Mouse (Mus musculus) mesoderm, embryonic 11.5 days (tissue): ENCODE measurements around the gene Pik3c2a.
A peak's percentile ranks its signal among the peaks of the same experiment; 100 is the strongest.

Experiments used
- DNase-seq: peaks from one replicate; pipeline ENCODE4 v3.0.0-alpha.2; 2012; ENCODE audit warnings: low read depth, low spot score

Pik3c2a gene

DNA sequence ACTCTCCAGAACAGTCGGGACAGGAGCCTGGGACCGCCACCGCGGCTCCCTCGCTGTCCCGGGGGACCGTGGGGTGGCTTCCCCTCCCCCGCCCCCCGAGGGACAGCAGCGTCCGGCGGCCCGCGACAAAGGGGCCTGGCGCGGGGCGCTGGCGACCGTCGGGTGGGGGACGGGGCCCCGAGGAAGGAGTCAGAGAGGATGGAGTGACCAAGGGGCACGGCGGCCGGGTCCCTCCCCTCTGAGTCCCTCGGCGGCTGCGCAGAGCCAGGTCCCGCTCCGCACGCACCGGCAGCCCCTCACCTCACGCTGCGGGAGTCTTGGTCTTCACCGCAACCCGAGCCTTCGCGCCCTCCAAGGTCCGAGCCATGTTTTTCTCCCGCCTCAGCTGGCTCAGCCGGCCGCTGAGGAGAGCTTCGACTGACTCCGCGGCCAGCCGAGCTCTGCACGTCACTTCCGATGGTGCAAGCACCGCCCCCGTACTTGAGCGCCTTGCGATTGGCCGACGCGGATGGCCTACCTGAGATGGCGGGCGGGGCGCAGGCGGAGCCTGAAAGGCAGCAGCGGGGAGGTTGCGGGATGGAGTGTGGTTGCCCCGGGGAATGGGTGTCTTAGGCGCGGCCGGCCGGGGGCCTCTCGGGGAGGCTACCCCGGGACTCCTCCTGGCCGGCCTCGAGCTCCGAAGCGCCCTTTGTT, at the start of gene Pik3c2a:
Gene Pik3c2a, minus strand, starts transcription at position 446 of the 693 bp plus-strand sequence.
- DNase-seq: peak; percentile 97

DNA sequence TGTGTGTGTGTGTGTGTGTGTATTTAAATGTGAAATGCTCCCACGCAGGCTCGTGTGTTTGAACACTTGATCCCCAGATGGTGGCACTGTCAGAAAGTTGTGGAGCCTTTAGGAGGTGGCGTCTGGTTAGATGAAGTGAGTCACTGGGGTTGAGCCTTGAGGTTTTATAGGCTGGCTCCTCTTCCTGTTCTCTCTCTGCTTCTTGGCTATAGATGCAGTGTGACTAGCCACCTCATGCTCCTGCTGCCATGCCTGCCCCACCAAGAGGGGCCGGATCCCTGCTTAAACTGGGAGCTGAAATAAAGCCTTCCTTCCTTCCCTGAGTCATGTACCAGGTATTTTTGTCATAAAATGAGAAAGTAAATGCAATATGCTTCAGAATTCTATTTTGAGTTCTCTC, 47.9 kb upstream of the Pik3c2a start:
- no peak for DNase-seq

DNA sequence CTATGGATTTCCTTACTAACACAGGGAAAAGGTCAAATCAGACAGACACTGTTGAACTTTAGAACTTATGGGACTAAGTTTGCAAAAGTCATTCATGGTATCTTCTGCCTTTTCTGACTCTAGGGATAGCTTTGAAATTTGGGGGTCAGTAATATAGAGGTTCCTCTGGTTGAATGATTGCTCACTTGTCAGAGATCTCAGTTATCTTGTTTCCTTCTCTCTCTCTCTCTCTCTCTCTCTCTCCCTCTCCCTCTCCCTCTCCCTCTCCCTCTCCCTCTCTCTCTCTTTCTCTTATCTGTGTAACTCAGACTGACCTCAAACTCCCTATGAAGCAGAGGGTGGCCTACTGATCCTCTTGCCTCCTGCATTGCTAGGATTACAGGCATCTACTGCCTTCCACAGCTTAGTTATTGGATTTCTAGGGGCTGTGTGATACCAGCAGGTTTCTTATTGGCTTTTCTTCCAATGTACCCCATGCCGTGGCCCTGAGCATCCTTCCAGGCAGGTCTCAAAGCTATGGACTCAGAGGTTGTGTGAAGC, 41.9 kb upstream of the Pik3c2a start:
- no peak for DNase-seq

DNA sequence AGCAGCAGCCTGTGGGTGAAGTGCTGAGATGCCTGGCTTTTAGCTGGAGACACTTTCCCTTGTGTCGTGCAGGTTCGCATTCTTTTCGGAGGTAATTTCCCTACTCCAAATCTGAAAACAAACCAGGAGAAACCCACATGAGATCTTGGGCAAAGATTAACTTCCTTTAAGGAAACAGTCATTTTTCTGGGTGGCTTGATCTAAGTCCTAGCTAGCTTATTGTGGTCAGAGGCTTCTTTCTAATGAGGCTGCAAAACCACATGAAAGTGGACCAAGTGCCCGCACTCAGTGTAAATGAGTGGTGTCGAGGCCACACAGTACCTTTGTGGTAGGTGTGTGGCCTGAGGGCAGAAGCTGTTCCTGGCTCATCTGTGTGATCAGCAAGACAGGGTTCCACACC, 41.0 kb upstream of the Pik3c2a start:
- no peak for DNase-seq

DNA sequence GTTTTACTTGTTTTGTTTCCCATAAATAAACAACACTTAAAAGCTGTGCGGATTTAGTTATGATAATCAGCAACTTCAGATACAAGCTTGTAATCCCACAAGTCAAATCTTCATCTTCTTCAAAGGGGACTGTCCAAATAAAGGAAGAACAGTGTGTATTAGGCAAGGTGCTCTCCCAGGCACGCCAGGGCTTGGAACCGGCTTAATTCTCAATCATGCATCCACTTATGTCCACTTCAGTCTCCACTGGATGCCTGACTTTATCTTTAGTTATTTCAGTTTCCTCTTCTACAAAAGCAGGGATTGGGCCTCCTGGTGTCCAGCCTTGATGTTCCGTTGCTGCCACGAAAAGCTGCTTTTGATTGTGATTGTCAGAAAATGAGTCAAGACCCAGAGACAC, 40.5 kb upstream of the Pik3c2a start:
- no peak for DNase-seq

DNA sequence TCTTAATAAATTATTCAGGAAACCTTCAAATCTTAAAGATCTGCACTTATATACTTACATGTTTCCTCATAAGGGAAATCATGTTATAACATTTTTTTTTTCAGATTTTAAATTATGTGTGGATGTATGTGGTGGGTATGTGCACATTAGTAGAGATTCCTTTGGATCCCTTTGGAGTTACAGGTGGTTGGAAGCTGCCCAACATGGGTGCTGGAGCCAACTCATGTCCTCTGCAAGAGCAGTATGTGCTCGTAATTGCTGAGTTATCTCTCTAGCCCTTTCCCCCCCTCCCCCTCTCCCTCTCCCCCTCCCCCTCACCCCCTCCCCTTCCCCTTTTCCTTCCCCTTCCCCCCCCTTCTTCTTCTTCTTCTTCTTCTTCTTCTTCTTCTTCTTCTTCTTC, 39.9 kb upstream of the Pik3c2a start:
- DNase-seq: no peak

DNA sequence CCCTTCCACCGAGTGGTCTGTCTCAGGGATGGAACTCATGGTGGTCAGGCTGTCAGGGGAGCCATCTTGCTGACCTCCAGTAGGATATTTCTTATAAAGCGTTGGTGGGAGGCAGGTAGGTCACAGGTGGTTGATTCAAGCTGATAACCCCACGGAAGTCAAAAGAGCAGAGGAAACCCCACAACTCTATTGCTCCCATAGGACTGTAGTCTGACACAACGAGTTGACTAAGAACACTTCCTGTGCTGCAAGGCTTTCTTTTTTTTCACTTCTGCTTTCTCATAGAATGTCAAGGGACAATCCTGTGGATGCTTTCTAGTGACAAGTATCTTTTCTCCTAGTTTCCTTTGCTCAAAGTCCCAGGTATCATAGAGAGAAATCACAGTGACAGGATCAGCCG, 33.0 kb upstream of the Pik3c2a start:
- no peak for DNase-seq

DNA sequence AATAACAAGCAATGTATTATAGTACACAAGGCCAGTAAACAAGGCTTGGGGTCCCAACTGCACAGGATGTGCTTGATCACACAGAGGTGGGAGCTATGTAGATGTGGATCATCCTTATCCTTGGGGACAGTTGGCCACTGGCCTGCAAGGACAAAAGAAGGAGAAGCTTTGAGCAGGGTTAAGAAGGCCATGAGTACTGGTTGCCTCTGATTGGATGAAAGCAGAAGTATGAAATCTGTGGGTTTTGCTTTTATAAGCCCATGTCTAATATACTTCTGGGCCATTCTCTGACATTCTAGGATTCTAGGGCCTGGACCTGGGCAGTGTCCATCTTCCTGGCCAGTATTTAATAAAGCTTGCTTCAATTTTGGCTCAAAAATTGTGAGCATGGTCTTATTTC, 32.6 kb upstream of the Pik3c2a start:
- DNase-seq: no peak

DNA sequence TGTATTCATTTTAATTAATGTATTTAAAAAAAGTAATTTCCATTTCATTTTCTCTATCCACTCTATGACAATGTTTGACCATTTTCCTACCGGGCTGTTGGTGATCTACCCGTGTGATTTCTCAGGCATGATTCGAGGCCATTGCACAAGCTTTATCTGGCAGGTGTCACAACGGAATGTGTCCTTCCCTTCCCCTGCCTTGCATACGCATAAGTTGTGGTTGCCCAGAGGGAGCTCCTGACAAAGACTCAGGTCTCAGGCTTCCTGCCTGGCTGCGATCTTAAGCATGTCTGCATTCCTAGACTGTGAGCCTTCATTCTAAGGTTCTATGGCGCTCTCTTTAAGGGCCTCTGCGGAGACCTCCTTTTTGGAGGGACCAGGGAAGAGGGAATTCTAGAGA, 18.9 kb upstream of the Pik3c2a start:
- DNase-seq: peak; percentile 9

DNA sequence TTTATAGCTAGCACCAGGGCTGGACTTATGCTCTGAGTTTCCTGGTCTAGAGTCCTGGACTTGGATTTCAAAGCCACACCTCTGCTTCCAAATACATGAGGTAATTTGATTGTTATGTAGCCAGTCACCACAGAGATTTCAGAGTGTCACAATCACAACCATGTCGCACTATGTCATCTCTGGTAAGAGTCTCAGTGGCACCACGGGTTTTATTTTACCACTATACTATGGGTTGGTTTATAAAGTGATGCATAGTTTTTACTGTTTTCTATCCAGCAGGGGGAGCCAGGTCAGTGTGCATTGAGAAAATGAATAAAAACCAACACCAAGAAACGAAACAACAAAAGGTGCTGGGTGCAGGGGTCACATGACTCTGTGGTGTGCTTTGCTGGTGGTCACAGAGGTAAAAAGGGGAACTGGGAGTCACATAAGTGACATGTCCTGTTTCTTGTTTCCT, 15.8 kb upstream of the Pik3c2a start:
- peak; percentile 23 for DNase-seq

DNA sequence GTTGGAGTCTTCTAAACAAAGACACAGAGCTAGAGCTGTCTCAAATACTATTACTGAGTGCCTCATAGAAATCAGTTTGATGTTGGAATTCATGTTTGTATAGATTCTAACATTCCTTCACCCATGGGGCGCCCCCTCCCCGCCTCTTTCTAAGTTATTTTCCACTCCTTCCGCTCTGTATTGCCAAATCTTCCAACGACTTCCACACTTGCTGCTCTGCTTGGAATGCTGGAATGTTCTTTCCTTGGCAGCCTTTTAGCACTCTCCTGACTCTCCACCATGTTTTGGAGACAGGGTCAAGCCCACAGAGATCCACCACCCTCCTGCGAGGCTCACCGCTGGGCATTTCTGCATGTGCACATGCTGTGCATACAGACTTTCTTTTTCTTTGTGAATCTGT, 14.1 kb upstream of the Pik3c2a start:
- DNase-seq: no peak

DNA sequence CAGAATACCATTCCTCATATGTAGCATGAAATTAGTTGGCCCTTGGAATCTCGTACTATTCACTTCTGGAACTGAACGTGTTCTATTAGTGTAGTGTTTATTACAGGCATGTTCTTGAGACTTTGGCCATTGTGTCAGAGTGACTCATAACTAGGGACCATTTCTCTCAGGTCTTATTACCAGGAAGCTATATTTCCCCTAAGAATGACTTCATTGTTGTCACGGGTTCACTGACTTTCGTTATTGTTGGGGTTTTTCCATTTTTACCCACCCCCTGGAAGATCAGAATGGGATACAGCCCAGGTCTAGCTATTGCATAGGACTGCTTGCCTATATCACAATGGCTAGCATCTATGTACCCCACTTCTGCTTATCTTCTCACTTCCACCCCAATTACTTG, 13.7 kb upstream of the Pik3c2a start:
- DNase-seq: no peak

DNA sequence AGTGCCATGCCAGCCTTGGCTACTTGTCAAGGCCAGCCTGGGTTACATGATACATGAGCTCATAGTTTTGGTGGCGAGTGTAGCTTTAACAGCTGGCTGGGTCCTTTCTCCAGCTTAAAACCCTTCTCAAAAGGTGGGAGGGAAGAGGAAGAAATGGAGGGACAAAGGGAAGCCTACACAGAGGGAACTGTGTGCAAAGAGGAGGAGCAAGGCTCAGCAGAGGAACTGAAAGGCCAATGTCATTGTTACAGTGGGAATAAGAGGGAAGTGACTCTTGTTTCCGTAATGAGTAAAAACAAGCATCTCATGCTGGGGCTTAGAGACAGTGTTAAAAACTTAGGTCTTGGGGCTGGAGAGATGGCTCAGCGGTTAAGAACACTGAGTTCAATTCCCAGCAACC, 3.4 kb upstream of the Pik3c2a start:
- no peak for DNase-seq

DNA sequence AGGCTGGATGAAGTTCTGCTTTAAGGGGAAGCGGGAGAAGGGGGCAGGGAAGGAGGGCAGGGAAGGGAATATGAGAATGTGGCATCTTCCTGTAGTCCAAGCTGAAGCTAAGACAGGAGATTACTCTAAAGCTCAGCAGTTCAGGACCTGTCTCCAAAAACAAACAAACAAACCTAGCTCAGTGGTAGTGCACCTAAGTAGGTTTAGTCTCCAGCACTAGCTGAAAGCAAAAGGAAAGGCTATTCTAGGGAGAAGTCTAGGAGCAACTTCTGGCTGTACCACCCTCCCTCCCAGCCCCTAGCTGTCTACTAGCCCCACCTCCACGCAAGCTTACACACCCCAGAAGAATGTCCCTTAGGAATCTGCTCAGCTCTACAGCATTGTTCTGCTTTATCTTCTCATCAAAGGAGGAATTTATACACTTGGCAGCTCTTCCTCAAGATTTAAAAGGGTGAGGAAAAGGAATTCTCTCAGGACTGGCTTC, 1.1 kb upstream of the Pik3c2a start:
- DNase-seq: peak; percentile 72

DNA sequence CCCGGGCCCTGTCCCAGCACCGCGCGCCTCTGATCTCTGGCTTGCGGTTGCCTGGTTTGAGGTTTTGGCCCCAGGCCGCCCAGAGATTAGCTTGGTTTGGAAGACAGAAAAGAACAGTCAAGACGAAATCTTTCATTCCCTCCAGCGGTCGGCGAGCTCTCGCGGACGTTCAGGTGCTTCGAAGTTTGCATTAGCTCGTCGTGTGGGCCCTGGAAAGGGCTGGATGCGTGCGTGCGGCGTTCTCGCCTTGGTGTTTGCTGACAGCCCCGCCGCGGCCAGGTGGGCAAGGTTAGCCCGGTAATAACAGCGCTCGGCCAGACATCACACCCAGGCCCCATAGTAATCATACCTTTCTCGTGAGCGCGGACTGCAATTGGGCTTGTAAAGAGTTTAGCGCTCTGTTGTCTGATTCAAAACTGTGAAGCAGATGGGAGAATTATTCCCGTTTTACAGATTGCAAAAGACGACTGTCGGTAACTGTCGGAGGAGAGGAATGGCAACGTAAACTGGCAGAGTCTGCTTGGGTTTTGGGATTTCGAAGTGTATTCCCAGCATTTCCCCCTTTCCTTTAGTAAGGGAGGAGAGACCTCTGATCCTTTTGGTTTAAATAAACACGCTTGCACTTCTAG, 562 bp upstream of the Pik3c2a start:
- peak; percentile 22 for DNase-seq

DNA sequence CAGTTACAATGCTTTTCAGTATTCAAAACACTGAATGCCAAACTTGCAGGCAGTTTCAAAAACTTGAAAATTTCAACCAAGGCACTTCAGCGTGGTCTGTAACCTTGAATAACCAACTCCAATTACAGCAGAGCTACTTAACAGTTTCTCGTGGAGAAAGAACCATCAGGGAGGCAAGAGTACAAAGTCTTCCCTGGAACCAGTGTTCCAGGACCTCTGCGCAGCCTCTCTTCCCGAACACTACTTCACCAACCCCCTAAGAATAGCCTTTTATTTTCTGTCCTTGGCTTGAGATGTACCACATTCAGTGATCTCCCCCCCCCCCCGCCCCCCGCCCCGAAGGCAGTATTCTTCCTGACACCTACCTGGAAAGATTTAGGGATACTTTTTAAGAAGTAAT, 1.0 kb downstream of the Pik3c2a start:
- peak; percentile 9 for DNase-seq

DNA sequence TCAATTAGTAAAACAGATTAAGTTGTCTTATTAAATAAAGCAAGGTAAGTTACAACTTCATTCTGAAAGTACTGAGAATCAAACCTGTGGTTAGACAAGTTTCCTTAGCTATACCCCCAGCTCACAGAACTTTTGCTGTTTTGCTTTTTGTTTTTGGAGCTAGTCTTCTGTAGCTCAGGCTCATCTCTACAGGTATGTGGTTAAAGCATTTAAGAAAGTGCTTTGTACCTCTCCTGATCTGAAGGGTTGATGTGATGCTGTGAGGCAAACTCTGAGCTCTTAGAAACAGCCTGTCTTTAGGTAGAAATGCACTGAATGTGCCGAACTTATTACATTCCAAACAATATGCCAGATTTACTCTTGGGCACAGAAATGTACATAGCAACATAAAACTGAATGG, 1.9 kb downstream of the Pik3c2a start:
- no peak for DNase-seq

DNA sequence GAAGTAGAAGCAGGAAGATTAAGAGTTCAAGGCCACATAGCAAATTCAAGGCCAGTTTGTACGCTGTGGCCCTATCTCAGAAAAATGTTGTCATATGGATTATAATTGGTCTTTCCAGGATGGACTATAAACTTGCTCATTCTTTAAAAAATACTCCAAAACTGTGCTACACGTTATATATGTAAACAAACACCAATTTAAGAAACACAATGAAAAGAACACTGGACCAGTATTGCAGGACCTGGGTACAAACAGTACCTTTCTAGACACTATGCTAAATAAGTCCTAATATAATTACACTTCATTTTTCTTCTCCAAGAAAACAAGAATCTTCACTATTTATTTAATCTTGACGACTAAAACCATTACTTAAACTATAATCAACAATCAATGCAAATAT, 11.6 kb downstream of the Pik3c2a start:
- DNase-seq: no peak

DNA sequence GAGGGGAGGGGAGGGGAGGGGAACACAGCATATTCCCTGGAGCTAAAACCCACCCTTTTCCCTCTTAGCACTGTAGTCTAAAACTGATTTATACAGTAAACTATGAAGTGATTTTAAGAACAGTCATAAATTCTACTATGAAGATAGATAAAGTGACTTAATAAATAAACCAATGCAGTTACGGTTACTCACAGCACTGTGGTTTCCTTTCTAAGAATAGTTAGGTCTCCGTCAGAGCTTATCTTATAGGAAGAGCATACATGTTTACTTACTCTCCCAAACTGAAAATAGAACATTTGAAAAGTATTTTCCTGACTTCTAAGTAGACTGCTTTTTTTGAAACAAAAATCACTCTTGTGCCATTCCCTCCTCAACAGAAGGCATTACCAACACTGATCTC, 12.3 kb downstream of the Pik3c2a start:
- no peak for DNase-seq

DNA sequence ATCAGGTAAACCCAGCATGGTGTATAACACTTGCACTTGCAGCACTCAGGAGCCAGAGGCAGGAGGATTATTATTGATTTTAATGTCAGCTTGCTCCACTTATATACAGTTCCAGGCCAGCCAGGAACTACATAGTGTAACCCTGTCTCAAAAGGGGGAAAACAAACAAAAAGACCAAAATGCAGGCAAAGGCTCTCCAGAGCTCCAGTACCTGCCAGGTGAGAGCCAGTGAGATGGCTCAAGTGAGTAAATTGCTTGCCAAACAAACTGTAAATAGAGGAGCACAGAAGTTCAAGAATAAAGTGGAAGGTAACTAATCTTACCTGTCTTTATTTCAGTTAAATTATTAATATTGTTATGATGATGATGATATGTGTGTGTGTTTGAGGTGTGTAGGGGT, 16.0 kb downstream of the Pik3c2a start:
- DNase-seq: no peak

DNA sequence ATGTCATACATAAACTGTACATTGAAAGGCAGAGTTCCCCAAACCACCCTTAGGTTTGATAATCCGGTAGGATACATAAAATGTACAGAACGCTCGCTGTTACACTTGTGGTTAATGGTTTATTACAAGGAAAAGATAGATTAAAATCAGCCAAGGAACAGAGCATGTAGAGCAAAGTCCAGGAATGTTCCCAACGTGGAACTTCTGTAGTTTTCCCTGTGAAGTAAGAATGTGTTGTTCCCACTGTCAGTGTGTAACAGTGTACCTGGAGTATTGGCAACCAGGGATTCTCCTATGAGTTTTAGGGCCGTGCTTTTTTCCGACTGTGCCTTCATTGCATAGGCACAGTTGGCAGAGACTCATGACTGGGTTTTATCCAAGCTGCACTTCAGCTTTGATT, 17.5 kb downstream of the Pik3c2a start:
- DNase-seq: no peak

DNA sequence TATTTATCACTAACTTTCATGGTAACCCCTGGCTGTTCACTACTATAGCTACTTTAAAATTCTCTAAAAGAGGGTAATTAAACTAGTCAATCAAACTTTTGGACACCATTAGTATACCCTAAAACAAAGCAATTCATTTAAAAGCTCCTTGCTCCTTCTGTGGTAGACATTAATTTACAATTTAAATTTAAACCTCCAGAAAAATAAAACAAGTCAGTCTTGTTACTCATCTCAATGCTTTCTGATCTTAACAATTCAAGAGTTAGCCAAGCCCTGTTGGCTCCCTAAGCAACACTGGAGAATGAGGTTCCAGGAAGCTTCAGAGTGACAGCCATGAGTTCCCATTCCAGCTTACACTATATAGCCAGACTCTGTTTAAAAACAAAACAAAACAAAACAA, 22.2 kb downstream of the Pik3c2a start:
- no peak for DNase-seq

DNA sequence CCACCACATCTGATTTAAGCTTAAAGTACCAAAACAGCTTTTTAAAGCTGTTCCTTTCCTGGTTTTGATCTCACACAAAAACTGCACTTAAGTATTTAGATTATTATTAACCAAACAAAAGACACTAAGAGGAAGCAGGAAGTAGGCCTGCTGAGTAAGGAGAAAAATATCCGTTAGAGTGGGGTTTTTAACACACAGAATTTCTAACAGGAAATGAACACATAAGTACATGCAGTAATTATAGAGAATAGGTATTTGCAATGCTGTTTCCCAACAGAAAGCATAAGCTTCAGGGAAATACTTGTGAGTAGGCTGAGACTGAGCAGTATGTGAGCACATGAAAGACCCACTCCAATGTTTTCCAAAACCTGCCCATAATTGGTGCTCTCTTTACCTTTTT, 33.8 kb downstream of the Pik3c2a start:
- DNase-seq: no peak
